ENCODE assay signal across 8 mouse cellular contexts in genomic region chr17:53596314-53596882, GRCm38 (mm10). TPM values are rescaled to one million over a fixed set of nuclear protein-coding genes. Genes with fewer than 3 reads are reported as not detected.
A peak's percentile ranks its signal among the peaks of the same experiment; 100 is the strongest.
DNase-seq lines count a peak whose midpoint lies in the region; ATAC-seq and TF ChIP-seq lines count a peak whose summit lies in the region.

No protein-coding gene starts in this region.

- no peak overlapping the region for H3K4me2 ChIP-seq in forebrain, embryonic 14.5 days (ENCODE audit: low read length)
- H3K4me2 ChIP-seq in stomach, embryonic 15.5 days = no peak overlapping the region

- intact Hi-C loops in heart, postnatal 10 days (cut with DNase I) = no loop called here

- POLR2A ChIA-PET in Patski (lab: Charles Lee) = interaction anchor here (0.9 kb wide), 1 partner anchor 12 kb away, joined by 3 read pairs; no protein-coding TSS in a partner anchor

- CTCF ChIA-PET in Patski (lab: Charles Lee) = interaction anchor here (1.2 to 1.4 kb wide), 4 partner anchors 8 to 27 kb away, joined by 3 to 5 read pairs (median 4); no protein-coding TSS in a partner anchor

- H3K4me1 ChIP-seq in E14TG2a.4 (replicated peaks; ENCODE audit: low read depth, low read length) = peaks cover 82% of the 10 kb centered on the region
- H3K4me1 ChIP-seq in forebrain, embryonic 14.5 days (ENCODE audit: control insufficient read depth, insufficient read depth, low read length) = peaks cover 7% of the 10 kb centered on the region
- no peaks in the 10 kb centered on the region; the same call in 1 of the 2 replicates for H3K4me1 ChIP-seq in stomach, embryonic 15.5 days

- no peaks in the 10 kb centered on the region for H3K9me3 ChIP-seq in E14TG2a.4 (ENCODE audit: low read length)
- H3K9me3 ChIP-seq in forebrain, embryonic 14.5 days (replicated peaks; ENCODE audit: control insufficient read depth, low read length) = no peaks in the 10 kb centered on the region
- H3K9me3 ChIP-seq in stomach, embryonic 15.5 days = no peaks in the 10 kb centered on the region

- WGBS in forebrain, embryonic 14.5 days = 18% methylated on average over 3 of the region's 3 CpGs
- WGBS in stomach, embryonic 15.5 days = 38% methylated on average over 3 of the region's 3 CpGs

- H3K27ac ChIP-seq in forebrain, embryonic 14.5 days (ENCODE audit: low read depth, low read length) = peak overlapping the region; percentile 70
- H3K27ac ChIP-seq in stomach, embryonic 15.5 days = peak overlapping the region; percentile 59

- H3K36me3 ChIP-seq in E14TG2a.4 (ENCODE audit: insufficient read depth, low read length) = peaks cover 2% of the 10 kb centered on the region
- no peaks in the 10 kb centered on the region for H3K36me3 ChIP-seq in forebrain, embryonic 14.5 days (ENCODE audit: control insufficient read depth, insufficient read depth, low read length)
- no peaks in the 10 kb centered on the region for H3K36me3 ChIP-seq in stomach, embryonic 15.5 days

- TF ChIP-seq CTCF in E14TG2a.4 (conservative IDR thresholded peaks at IDR 0.05; ENCODE audit: low read length) = no peak
- no peak for TF ChIP-seq CTCF in Patski (IDR thresholded peaks at IDR 0.05)

- H3K9ac ChIP-seq in forebrain, embryonic 14.5 days (ENCODE audit: low read length) = no peak overlapping the region
- H3K9ac ChIP-seq in stomach, embryonic 15.5 days = no peak overlapping the region

- H3K4me3 ChIP-seq in E14TG2a.4 (replicated peaks; ENCODE audit: low read length) = 0 out of 2 replicates have a peak overlapping the region, but pooled peaks have one; percentile 5
- H3K4me3 ChIP-seq in forebrain, embryonic 14.5 days (ENCODE audit: low read depth, low read length) = no peak overlapping the region
- H3K4me3 ChIP-seq in stomach, embryonic 15.5 days (replicated peaks) = no peak overlapping the region

- H3K27me3 ChIP-seq in E14TG2a.4 (ENCODE audit: insufficient read depth, low read length) (no peaks in the 10 kb centered on the region), Patski (no peaks in the 10 kb centered on the region)
- H3K27me3 ChIP-seq in forebrain, embryonic 14.5 days (replicated peaks; ENCODE audit: control insufficient read depth, insufficient read depth, low read length) = no peaks in the 10 kb centered on the region
- no peaks in the 10 kb centered on the region for H3K27me3 ChIP-seq in stomach, embryonic 15.5 days (replicated peaks)

- ATAC-seq in Patski = peak; percentile 77
- ATAC-seq in forebrain, embryonic 14.5 days = peak; percentile 81
- peak; percentile 63; the same call in 1 of the 2 replicates for ATAC-seq in stomach, embryonic 15.5 days (ENCODE audit: insufficient read depth, low FRiP score, low read depth)
- ATAC-seq in monocyte, adult 5-6 weeks (replicated peaks; ENCODE audit: insufficient number of reproducible peaks, low FRiP score, low TSS enrichment, poor library complexity, severe bottlenecking) = no peak

- DNase-seq in Patski (ENCODE audit: low read depth, low spot score) = peak; percentile 65
- DNase-seq in forebrain, embryonic 14.5 days (ENCODE audit: low spot score) = peak; percentile 78
- DNase-seq in heart, postnatal 10 days = peak; percentile 88 to 90
- peak; percentile 44 to 48 for DNase-seq in left cerebral cortex, adult 9 months (ENCODE audit: low spot score in 2 of 2)
- DNase-seq in mesoderm, embryonic 11.5 days (ENCODE audit: low read depth, low spot score) = peak; percentile 23

- in situ Hi-C loops in Patski (cut with MboI; ENCODE audit: low pct_unique_long_range_greater_than_20kb) = no loop called here

RNA-seq across cellular contexts. Expression of gene Kat2b, which starts 29.7 kb away (rescaled TPM):
- polyA plus RNA-seq in Patski (2021) = 53.3 TPM
- 6.4 and 6.9 TPM in 2 replicates for polyA plus RNA-seq in forebrain, embryonic 14.5 days (2014; fragmentation: Nextera tagmentation; extraction: Ambion mirVana)
- 10 to 100 TPM; 91.6 to 95.9 TPM for total RNA-seq in heart, postnatal 10 days (2021)
- 4.1 and 5.3 TPM in 2 replicates for polyA plus RNA-seq in stomach, embryonic 15.5 days (2015; fragmentation: Nextera tagmentation; extraction: Ambion mirVana)
- 58.3 to 89.5 TPM (median 71.8 TPM) in 3 replicates for total RNA-seq in monocyte, adult 5-6 weeks (2017)

RNA-seq across cellular contexts. Expression of gene Pp2d1, which starts 57.1 kb away (rescaled TPM):
- polyA plus RNA-seq in Patski (2021) = 0.12 TPM
- polyA plus RNA-seq in forebrain, embryonic 14.5 days (2014; fragmentation: Nextera tagmentation; extraction: Ambion mirVana) = 0.29 and 0.35 TPM in 2 replicates
- total RNA-seq in heart, postnatal 10 days (2021) = not detected
- polyA plus RNA-seq in stomach, embryonic 15.5 days (2015; fragmentation: Nextera tagmentation; extraction: Ambion mirVana) = 0.27 and 0.42 TPM in 2 replicates
- 0.29 TPM in 1 of 3 replicates, not detected in the others for total RNA-seq in monocyte, adult 5-6 weeks (2017)

Comparison
In these comparisons a context has a peak if more than half of its experiments do, and no peak if none do; other contexts are left out.
1. DNase-seq: peak in every context shown above with its lines; median percentile 89 in heart, postnatal 10 days; 78 in forebrain, embryonic 14.5 days; 65 in Patski; 46 in left cerebral cortex, adult 9 months; 23 in mesoderm, embryonic 11.5 days.